Mouse (Mus musculus) layer of hippocampus, adult 6 months (tissue): ENCODE results near the gene Trmt44. TPM values are rescaled to one million over a fixed set of nuclear protein-coding genes. Genes with fewer than 3 reads are reported as not detected.

ENCODE experiments used
- long read RNA-seq, 2 experiments: library from polyadenylated mRNA; unstranded; transcript quantifications; one replicate each; pipeline ENCODE4 v2.0.0; 2019 to 2020
- polyA plus RNA-seq: library from polyadenylated mRNA; unstranded; fragments of <200 nt; fragmentation: Nextera tagmentation; gene quantifications from 2 replicates; pipeline ENCODE4 v1.2.3, GENCODE M21; 2021

The Trmt44 gene
- 0.83 and 1.6 TPM in 2 replicates for polyA plus RNA-seq
- long read RNA-seq, experiment 1, partial matches to known transcripts = 0 of 3 reads
- long read RNA-seq, experiment 1, other reads (novel, unspliced or antisense) = 1 of 3 reads
- long read RNA-seq, experiment 2, transcript Trmt44-201 (11 exons, 3,790 nt) = major isoform, 8 of 19 reads
- long read RNA-seq, experiment 2, partial matches to known transcripts = 0 of 19 reads
- long read RNA-seq, experiment 2, other reads (novel, unspliced or antisense) = 8 of 19 reads

DNA sequence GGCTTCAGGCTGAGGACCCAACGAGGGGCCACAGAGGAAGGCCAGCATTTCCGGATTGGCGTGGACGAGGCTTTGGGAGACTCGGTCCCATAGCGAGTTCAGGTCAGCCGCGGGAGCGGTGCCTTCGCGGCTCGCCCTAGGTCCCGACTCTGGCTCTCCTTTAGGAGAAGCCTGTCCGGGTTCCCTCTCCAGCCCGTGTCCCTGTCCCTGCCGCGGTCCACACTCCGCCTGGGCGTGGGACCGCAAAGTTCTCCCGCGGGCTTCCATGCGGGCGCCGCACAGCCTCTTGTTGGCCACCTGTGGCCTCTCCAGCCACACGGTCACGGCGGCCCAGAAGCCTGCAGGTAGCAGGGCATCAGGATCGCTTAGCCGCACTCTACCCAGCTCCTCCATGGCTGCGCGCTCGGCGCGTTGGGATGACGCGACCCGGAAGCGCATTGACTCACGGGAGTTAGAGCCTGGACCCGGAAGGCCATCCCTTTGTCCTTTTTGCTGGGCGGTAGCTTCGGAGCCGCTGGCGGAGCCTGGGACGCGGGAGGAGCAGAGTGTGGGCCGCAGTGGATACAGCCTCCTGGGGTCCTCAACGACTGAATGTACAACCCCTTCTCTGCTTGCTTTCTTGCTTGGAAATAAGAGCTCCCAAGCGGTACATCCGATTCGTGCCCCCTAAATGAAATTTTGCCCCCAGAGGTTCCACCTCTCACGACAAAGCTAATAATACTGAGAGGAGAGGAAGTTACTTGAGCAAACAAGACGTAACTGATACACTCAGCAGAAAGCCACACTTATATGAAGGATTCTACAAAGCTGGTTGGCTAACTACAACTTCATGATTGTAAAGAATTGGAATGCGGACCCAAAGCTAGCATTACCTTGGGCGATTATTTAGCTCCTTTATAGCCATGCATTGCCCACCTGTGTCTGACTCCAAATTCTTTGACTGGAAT is at the start of gene Trmt44:
Gene Trmt44, minus strand, starts transcription at position 418 of the 947 bp plus-strand sequence.

GRCm38 (mm10) chr5:35582445-35583220 is 7.8 kb upstream of the Trmt44 start, which contains the start of gene Acox3:
Gene Acox3, plus strand, starts transcription at chr5:35583040.

GRCm38 (mm10) chr5:35525469-35526123 is 49.3 kb downstream of the Trmt44 start, which contains the start of gene Cpz:
Gene Cpz, minus strand, starts transcription at chr5:35525698.

Other genes with a start within 250 kb of the Trmt44 start
- gene Hmx1, start 186.0 kb downstream of the Trmt44 start, polyA plus RNA-seq = not detected in 2 replicates
- 0.06 TPM in 2 replicates for gene Cpz, start 49.4 kb downstream of the Trmt44 start, polyA plus RNA-seq
- gene Acox3, start 8.0 kb upstream of the Trmt44 start, polyA plus RNA-seq = 5.6 and 6.1 TPM in 2 replicates
- 4.7 and 4.9 TPM in 2 replicates for gene Htra3, start 104.7 kb upstream of the Trmt44 start, polyA plus RNA-seq
- 0.80 and 0.94 TPM in 2 replicates for gene Sh3tc1, start 164.9 kb upstream of the Trmt44 start, polyA plus RNA-seq
- 51.8 and 56.3 TPM in 2 replicates for gene Ablim2, start 182.8 kb upstream of the Trmt44 start, polyA plus RNA-seq